Mouse (Mus musculus) hindbrain, embryonic 10.5 days (tissue): ENCODE data around the gene Oard1. TPM values are rescaled to one million over a fixed set of nuclear protein-coding genes. Genes with fewer than 3 reads are reported as not detected.

Experiments used
- DNase-seq: peaks from one replicate; pipeline ENCODE4 v3.0.0-alpha.2; 2017; ENCODE audit warnings: low spot score
- H3K27ac ChIP-seq: fragments of 300-500 bp; sonication (generic); 2 replicates; pipeline ENCODE4 v1.5.1; 2016; ENCODE audit warnings: mild to moderate bottlenecking, moderate library complexity
- H3K27me3 ChIP-seq: fragments of 300-500 bp; sonication (generic); 2 replicates; pipeline ENCODE4 v1.6.1; 2016; ENCODE audit warnings: mild to moderate bottlenecking; ENCODE audit not compliant: poor library complexity, insufficient read depth, severe bottlenecking
- H3K36me3 ChIP-seq: fragments of 300-500 bp; sonication (generic); 2 replicates; pipeline ENCODE4 v1.6.1; 2016; ENCODE audit warnings: mild to moderate bottlenecking, moderate library complexity
- H3K4me1 ChIP-seq: fragments of 300-500 bp; sonication (generic); replicated peaks from 2 replicates; pipeline ENCODE4 v1.6.1; 2016; ENCODE audit warnings: mild to moderate bottlenecking
- H3K4me3 ChIP-seq: fragments of 300-500 bp; sonication (generic); 2 replicates; pipeline ENCODE4 v1.5.1; 2016; ENCODE audit warnings: mild to moderate bottlenecking, moderate library complexity
- H3K9me3 ChIP-seq: fragments of 300-500 bp; sonication (generic); 2 replicates; pipeline ENCODE4 v1.6.1; 2016; ENCODE audit warnings: mild to moderate bottlenecking, moderate library complexity
- WGBS: fragments of 180-500 bp; shearing (Covaris S2); methylation state at CpG from one replicate; pipeline ENCODE4 v1.1.7; 2016; 5-methylcytosine and 5-hydroxymethylcytosine counted together
- polyA plus RNA-seq: library from polyadenylated mRNA; unstranded; fragments of >200 nt; fragmentation: Nextera tagmentation; extraction: Ambion mirVana; gene quantifications from 2 replicates; pipeline ENCODE4 v1.2.1, GENCODE M21; 2016

Oard1 gene
- polyA plus RNA-seq, 1 experiment from 2014 or later: 81.8 TPM

DNA sequence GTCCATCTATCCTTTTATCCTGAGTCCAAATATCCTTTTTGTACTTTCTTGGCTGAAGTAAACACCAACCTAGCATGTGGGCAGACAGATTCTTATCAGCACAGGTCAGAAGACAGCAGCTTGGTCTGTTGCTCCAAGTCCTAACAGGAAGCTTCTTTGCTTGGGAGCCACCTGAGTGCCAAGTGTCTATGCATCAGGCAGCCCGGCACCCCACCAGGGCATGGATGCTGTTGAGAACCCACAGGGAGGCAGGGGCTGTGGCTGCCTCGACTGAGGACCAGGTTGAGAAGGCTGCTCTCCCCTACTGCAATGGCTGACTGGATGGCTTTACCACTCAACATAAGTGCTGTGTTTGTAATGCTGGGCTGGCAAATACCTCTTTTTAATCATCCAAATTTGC is 21.1 kb upstream of the Oard1 start:
- no peak for DNase-seq
- 81% methylated on average over 2 of the region's 2 CpGs for WGBS
- Histone ChIP-seq H3K4me3 (no peak overlapping the region), H3K27ac (no peak overlapping the region), H3K36me3 (peaks cover 81% of the 10 kb centered on the region), H3K27me3 (no peaks in the 10 kb centered on the region), H3K4me1 (no peaks in the 10 kb centered on the region), H3K9me3 (no peaks in the 10 kb centered on the region)

DNA sequence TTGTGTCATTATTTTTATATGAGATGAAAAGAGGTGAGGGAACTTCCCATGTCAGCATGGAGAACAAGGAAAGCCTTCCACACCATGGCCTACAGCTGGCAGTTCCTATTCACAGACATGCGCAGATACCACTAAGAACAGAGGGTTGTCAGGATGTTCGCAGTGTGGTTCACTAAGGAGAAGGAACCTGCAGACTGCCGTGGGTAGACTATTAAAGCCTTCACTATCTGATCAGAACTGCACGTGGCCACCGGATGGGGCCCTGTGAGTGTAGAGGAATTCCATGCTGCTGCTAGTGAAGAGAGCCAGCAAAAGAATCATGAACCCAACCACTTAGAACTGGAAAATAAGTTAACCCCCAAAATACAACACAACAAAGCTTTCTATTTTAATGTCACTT is 20.4 kb upstream of the Oard1 start:
- Histone ChIP-seq H3K27ac (no peak overlapping the region), H3K27me3 (no peaks in the 10 kb centered on the region), H3K4me3 (no peak overlapping the region), H3K9me3 (no peaks in the 10 kb centered on the region), H3K36me3 (peaks cover 89% of the 10 kb centered on the region), H3K4me1 (no peaks in the 10 kb centered on the region)
- WGBS: 95% methylated on average over 5 of the region's 5 CpGs
- no peak for DNase-seq

- Histone ChIP-seq H3K27ac (no peak overlapping the region), H3K9me3 (no peaks in the 10 kb centered on the region), H3K4me3 (no peak overlapping the region), H3K36me3 (peaks cover 99% of the 10 kb centered on the region), H3K27me3 (no peaks in the 10 kb centered on the region), H3K4me1 (no peaks in the 10 kb centered on the region)
- DNase-seq: no peak
- 90% methylated on average over 5 of the region's 5 CpGs for WGBS
Measured at GRCm38 (mm10) chr17:48391446-48391845, 18.4 kb upstream of the Oard1 start.

DNA sequence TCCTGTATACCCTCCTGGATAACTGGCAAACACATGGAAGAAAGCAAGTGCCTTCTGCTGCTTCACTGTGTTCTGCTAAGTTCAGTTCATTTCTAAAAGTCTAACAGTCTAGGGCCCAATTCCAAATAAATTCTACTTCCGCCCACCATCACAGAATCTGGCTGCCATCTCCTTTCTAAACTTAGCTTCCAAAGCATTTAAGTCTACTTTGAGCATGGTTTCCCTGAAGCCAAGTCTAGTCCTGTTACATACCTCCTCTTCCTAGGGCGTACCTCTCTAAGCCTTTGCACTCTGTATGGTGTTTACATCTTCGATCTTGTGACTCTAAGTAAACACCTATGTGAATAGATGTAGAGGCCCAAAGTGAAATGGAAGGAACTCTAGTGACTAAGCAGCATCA is 17.2 kb upstream of the Oard1 start:
- Histone ChIP-seq H3K4me1 (no peaks in the 10 kb centered on the region), H3K27me3 (no peaks in the 10 kb centered on the region), H3K27ac (no peak overlapping the region), H3K36me3 (peaks cover 99% of the 10 kb centered on the region), H3K9me3 (no peaks in the 10 kb centered on the region), H3K4me3 (no peak overlapping the region)
- 93% methylated on average over 3 of the region's 3 CpGs for WGBS
- DNase-seq: no peak

- Histone ChIP-seq H3K4me3 (no peak overlapping the region), H3K27me3 (no peaks in the 10 kb centered on the region), H3K27ac (no peak overlapping the region), H3K36me3 (peaks cover 56% of the 10 kb centered on the region), H3K9me3 (no peaks in the 10 kb centered on the region), H3K4me1 (no peaks in the 10 kb centered on the region)
- 88% methylated on average over 4 of the region's 4 CpGs for WGBS
- DNase-seq: no peak
Measured at GRCm38 (mm10) chr17:48401710-48402109, 8.1 kb upstream of the Oard1 start.

DNA sequence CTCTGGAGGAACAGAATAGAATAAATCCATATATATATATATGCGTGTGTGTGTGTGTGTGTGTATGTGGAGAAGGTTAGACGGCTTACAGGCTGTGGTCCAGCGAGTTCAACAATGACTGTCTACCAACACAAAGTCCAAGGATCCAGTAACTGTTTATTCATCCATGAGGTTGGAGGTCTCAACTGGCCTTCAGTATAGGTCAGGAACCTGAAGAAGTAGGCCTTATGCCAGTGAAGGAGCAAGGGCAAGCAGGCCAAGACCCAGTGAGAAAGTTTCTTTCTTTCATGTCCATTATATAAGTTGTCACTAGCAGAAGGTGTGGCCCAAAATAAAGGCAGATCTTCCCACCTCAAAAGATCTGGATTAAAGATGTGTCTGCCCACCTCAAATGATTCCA is 7.1 kb upstream of the Oard1 start:
- H3K4me3 ChIP-seq: no peak overlapping the region
- H3K27ac ChIP-seq: no peak overlapping the region
- WGBS: 95% methylated on average over 3 of the region's 3 CpGs
- no peak for DNase-seq
- peaks cover 50% of the 10 kb centered on the region for H3K36me3 ChIP-seq
- H3K27me3 ChIP-seq: no peaks in the 10 kb centered on the region
- H3K9me3 ChIP-seq: no peaks in the 10 kb centered on the region
- peaks cover 8% of the 10 kb centered on the region for H3K4me1 ChIP-seq

DNA sequence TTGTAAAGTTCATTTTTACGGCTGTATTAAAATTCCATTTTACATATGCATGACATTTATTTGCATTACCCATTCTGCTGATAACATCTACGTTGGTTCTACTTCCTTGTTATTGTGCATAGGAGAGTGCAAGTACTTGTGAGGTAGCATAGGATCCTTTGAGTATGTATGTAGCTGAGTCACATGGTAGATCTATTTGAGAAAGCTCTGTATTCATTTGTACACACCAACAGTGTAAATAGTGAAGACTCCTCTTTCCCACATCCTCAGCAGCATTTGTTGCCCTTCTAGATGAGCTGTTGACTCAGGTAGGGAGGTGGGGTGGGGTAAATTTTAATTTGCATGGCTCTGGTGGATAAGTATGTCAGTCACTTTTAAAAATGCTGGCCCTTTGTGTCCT is 6.0 kb upstream of the Oard1 start:
- H3K36me3 ChIP-seq: peaks cover 39% of the 10 kb centered on the region
- H3K9me3 ChIP-seq: no peaks in the 10 kb centered on the region
- 93% methylated on average over 2 of the region's 2 CpGs for WGBS
- peaks cover 14% of the 10 kb centered on the region for H3K4me1 ChIP-seq
- no peaks in the 10 kb centered on the region for H3K27me3 ChIP-seq
- DNase-seq: no peak
- H3K4me3 ChIP-seq: no peak overlapping the region
- H3K27ac ChIP-seq: no peak overlapping the region

DNA sequence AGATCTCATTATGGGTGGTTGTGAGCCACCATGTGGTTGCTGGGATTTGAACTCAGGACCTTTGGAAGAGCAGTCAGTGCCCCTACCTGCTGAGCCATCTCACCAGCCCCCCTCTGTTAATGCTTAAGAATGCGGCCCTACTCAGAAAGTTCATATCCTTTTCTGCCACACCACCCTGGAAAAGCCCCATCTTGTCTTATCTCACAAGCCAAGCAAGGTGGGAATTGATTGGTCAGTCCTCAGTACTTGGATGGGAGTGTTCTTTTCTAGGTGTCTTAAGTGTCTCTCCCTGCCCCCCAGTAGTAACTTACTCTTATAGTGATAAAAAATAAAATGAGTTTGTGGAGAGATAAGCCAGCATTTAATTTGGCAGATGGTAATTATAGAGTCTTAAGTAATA is 5.1 kb upstream of the Oard1 start:
- peaks cover 14% of the 10 kb centered on the region for H3K4me1 ChIP-seq
- WGBS: 84% methylated on average over 1 of the region's 1 CpGs

DNA sequence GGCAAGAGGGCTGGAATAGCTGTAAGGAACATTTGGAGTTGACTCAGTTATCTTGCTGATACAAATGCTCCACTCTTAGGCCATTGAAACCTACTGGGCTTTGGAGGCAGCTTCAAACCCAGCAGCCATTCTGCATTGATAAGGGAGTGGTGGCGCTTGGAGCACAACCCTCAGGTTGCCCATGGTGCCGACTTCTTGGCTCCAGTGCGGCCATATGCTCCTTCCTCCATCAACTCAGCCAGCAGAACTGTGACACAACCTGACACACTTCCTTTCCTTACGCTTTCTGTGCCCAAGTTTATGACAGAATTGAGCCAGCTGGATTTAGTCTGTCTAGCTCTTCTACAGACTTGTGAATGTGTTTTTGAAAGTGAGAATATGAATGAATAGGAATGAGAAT is 2.7 kb upstream of the Oard1 start:
- H3K4me1 ChIP-seq: peaks cover 28% of the 10 kb centered on the region
- no peaks in the 10 kb centered on the region for H3K27me3 ChIP-seq
- H3K27ac ChIP-seq: peak overlapping the region; percentile 99
- 89% methylated on average over 4 of the region's 4 CpGs for WGBS
- peak overlapping the region; percentile 90 for H3K4me3 ChIP-seq
- peaks cover 26% of the 10 kb centered on the region; the same call in 1 of the 2 replicates for H3K36me3 ChIP-seq
- no peak for DNase-seq
- no peaks in the 10 kb centered on the region for H3K9me3 ChIP-seq

More for the DNA sequence above, 5.1 kb upstream of the Oard1 start:
- DNase-seq: no peak
- no peaks in the 10 kb centered on the region for H3K27me3 ChIP-seq
- no peak overlapping the region for H3K4me3 ChIP-seq
- no peak overlapping the region for H3K27ac ChIP-seq
- peaks cover 30% of the 10 kb centered on the region for H3K36me3 ChIP-seq
- H3K9me3 ChIP-seq: no peaks in the 10 kb centered on the region

DNA sequence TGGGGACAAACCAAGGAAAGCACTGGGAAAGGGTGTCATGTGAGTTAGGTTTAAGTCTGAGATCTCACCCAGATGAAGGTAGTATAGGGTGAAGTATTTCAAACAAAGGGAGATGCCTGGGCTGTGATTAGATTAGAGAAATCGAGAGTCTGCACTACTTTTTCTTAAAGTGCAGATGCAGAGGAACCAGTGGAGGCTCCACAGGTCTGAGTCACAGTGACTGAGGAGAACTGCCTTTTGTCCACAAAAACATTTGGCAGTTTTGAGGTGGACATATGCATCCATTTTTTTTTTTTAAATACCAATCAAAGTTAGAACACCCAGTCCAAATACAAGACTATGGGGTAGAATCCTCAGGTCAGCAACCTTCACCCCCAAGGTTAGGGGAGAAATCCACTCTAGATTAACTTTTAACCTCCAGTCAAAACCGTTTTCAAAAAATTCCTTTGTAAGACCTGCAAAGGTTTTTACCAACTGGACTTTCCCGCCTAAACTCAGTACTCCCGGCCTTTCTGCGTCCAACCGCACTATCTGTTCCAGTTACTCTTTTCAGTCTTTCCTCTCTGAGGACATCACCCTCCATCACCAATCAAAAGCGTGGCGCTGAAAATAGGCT is 1.8 kb upstream of the Oard1 start:
- WGBS: 25% methylated on average over 8 of the region's 8 CpGs
- H3K9me3 ChIP-seq: no peaks in the 10 kb centered on the region
- H3K27me3 ChIP-seq: no peaks in the 10 kb centered on the region
- peaks cover 28% of the 10 kb centered on the region for H3K36me3 ChIP-seq
- no peak for DNase-seq
- peaks cover 29% of the 10 kb centered on the region for H3K4me1 ChIP-seq
- peak overlapping the region; percentile 99 for H3K27ac ChIP-seq
- peak overlapping the region; percentile 90 for H3K4me3 ChIP-seq

- H3K9me3 ChIP-seq: no peaks in the 10 kb centered on the region
- H3K4me1 ChIP-seq: peaks cover 29% of the 10 kb centered on the region
- DNase-seq: peak; percentile 57
- H3K27me3 ChIP-seq: no peaks in the 10 kb centered on the region
- peak overlapping the region; percentile 90 for H3K4me3 ChIP-seq
- peak overlapping the region; percentile 99 for H3K27ac ChIP-seq
- under 1% methylated on average over 47 of the region's 47 CpGs for WGBS
- H3K36me3 ChIP-seq: peaks cover 32% of the 10 kb centered on the region
Measured at GRCm38 (mm10) chr17:48408526-48409291, 1.1 kb upstream of the Oard1 start.

GRCm38 (mm10) chr17:48410299-48410785 is 528 bp downstream of the Oard1 start:
- Histone ChIP-seq H3K4me3 (peak overlapping the region; percentile 90), H3K27me3 (no peaks in the 10 kb centered on the region), H3K27ac (peak overlapping the region; percentile 99), H3K36me3 (peaks cover 42% of the 10 kb centered on the region), H3K9me3 (no peaks in the 10 kb centered on the region), H3K4me1 (peaks cover 29% of the 10 kb centered on the region)
- WGBS: under 1% methylated on average over 13 of the region's 13 CpGs
- no peak for DNase-seq

DNA sequence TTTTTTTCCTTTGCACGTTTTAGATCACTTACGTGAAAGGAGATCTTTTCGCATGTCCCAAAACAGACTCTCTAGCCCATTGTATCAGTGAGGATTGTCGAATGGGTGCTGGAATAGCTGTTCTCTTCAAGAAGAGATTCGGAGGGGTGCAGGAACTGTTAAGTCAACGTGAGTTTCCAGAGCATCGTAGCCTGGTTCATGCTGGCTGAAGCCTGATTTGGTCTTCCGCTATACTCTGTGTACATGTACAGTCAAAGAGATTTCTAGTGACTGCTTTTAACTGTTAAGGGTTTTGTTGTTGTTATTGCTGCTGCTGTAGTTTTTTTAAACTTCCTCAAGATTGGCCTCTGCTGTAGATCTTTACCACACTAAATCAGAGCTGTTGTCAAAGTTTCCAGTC is 1.4 kb downstream of the Oard1 start:
- DNase-seq: no peak
- Histone ChIP-seq H3K27me3 (no peaks in the 10 kb centered on the region), H3K4me1 (peaks cover 29% of the 10 kb centered on the region), H3K4me3 (peak overlapping the region; percentile 90), H3K27ac (peak overlapping the region; percentile 99), H3K36me3 (peaks cover 45% of the 10 kb centered on the region), H3K9me3 (no peaks in the 10 kb centered on the region)
- 71% methylated on average over 8 of the region's 8 CpGs for WGBS
